Mouse (Mus musculus) lung, embryonic 14.5 days (tissue): Measurements from ENCODE around the gene Pnpla6. TPM values are rescaled to one million over a fixed set of nuclear protein-coding genes. Genes with fewer than 3 reads are reported as not detected.
"Not testable (repeated sequence)": the region's sequence is repeated elsewhere in the genome, so short reads cannot be mapped to it uniquely, and the experiment has no call there.

Experiments
- ATAC-seq: fragments of 200-750 bp; cut with Nextera tagmentation; 2 replicates; pipeline ENCODE4 v1.8.0; 2017; ENCODE audit warnings: mild to moderate bottlenecking, moderate TSS enrichment, moderate library complexity; ENCODE audit not compliant: insufficient read depth
- DNase-seq: peaks from one replicate; pipeline ENCODE4 v3.0.0-alpha.2; 2015
- H3K27ac ChIP-seq: fragments of 300-500 bp; sonication (generic); 2 replicates; pipeline ENCODE4 v1.5.1; 2014; ENCODE audit warnings: low read depth, mild to moderate bottlenecking, moderate library complexity
- H3K27me3 ChIP-seq: fragments of 300-500 bp; sonication (generic); 2 replicates; pipeline ENCODE4 v1.6.1; 2014; ENCODE audit warnings: low read length, control low read depth; ENCODE audit not compliant: insufficient read depth
- H3K36me3 ChIP-seq: fragments of 300-500 bp; sonication (generic); 2 replicates; pipeline ENCODE4 v1.6.1; 2014; ENCODE audit warnings: control low read depth; ENCODE audit not compliant: insufficient read depth
- H3K4me1 ChIP-seq: fragments of 300-500 bp; sonication (generic); 2 replicates; pipeline ENCODE4 v1.6.1; 2014; ENCODE audit warnings: antibody characterized with exemption, control low read depth; ENCODE audit not compliant: insufficient read depth
- H3K4me2 ChIP-seq: fragments of 300-500 bp; sonication (generic); 2 replicates; pipeline ENCODE4 v1.6.1; 2014; ENCODE audit warnings: mild to moderate bottlenecking
- H3K4me3 ChIP-seq: fragments of 300-500 bp; sonication (generic); 2 replicates; pipeline ENCODE4 v1.5.1; 2014; ENCODE audit warnings: low read depth, low read length
- H3K9ac ChIP-seq: fragments of 300-500 bp; sonication (generic); 2 replicates; pipeline ENCODE4 v1.6.1; 2014
- H3K9me3 ChIP-seq: fragments of 300-500 bp; sonication (generic); 2 replicates; pipeline ENCODE4 v1.6.1; 2016; ENCODE audit warnings: low read depth, low read length, control low read depth
- CTCF ChIP-seq: IDR thresholded peaks from 2 replicates; pipeline ENCODE4 v1.5.1; 2016; ENCODE audit warnings: antibody characterized with exemption, low read depth
- WGBS: fragments of 180-500 bp; shearing (Covaris S2); extraction: QIAGEN DNeasy Blood & Tissue Kit; methylation state at CpG from one replicate; pipeline ENCODE4 v1.1.7; 2014; 5-methylcytosine and 5-hydroxymethylcytosine counted together
- polyA plus RNA-seq: library from polyadenylated mRNA; unstranded; fragments of >200 nt; fragmentation: Nextera tagmentation; extraction: Ambion mirVana; gene quantifications from 2 replicates; pipeline ENCODE4 v1.2.1, GENCODE M21; 2014

The Pnpla6 gene
- polyA plus RNA-seq, 1 experiment from 2014 or later: 19.1 TPM

DNA sequence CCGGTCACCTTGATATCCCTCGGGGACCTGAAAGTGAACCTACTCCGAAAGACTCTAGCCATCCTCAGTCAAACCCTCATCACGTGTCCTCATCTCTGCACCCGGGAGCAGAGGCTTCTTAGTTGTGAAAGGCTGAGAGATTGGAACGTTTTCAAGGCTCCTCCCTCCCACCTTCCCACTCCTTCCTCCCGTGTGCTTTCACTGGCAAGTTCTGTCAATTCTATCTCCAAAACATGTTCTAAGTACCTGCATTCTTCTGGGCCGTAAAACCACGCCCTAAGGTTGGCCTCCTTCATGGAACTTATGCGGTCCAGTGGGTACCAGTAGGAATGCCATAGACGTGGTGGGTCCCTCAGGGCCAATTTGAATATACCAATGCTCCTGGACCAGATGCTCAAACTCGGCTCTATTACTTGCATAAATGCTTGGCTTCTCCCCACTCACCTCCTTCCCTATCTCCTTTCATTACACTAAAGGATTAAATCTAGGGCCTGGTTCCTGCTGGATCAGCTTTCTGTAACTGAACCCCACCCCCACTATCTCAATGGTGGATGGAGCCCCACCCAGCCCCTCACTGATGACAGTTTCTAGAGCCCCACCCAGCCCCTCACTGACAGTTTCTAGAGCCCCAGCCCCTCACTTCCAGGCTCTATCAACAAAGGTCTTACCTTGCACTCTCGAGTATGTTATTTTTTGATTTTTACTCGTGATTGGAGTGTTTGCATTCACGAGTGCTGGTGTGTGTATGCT lies 61.2 kb downstream of the Pnpla6 start:
- no peak overlapping the region for H3K4me3 ChIP-seq
- no peak overlapping the region for H3K9ac ChIP-seq
- no peaks in the 10 kb centered on the region for H3K27me3 ChIP-seq
- ATAC-seq (no peak), DNase-seq (no peak)
- 62% methylated on average over 15 of the region's 15 CpGs for WGBS
- no peak for TF ChIP-seq CTCF
- no peak overlapping the region for H3K27ac ChIP-seq
- no peaks in the 10 kb centered on the region for H3K9me3 ChIP-seq
- no peaks in the 10 kb centered on the region for H3K4me1 ChIP-seq
- H3K4me2 ChIP-seq: no peak overlapping the region
- no peaks in the 10 kb centered on the region for H3K36me3 ChIP-seq

DNA sequence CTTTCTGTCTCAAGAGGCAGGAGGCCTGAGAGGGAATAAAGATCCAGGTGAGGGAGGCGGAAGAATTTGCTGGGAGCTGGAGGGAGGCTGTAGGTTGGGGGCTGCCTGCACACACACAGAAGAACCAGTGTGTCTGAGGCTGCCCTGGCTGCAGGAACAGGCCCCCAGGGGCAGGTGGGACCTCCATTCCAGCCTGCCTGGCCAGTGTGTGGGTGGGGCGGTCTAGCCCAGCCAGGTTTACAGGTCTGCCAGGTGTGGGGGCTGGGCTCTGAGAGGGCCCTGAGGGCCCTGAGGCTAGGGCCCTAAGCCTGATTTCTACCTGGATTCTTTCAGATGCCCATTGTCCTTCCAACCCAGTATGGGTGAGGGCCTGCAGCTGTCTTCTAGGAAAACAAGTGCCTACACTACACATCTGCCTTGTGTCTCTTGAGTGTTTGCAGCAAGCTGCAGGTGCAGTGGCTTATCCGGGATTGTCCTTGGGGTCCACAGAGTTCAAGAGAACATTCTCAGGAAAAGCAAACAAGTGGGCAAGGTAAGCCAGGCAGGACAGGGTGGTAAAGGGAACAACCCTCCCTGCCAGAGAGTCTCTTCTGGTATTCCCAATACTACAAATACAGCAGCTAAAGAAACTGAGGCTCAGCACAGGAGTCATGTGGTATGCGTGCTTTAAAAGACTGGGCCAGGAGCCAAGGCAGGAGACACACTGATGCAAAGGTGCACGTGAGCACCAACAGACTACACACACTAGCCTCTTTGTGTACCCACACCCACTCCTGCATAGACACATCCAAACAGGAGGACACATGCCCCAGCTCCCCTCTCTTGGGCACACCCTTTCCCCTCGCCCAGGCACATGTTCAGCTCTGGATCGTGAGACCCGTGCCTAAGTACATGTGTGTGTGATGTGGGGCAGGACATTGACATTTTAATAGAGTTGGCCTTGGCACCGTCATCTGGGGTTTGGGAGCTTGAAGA lies 64.5 kb downstream of the Pnpla6 start:
- DNase-seq (peak; percentile 22), ATAC-seq (peak; percentile 78)
- 66% methylated on average over 9 of the region's 9 CpGs for WGBS

DNA sequence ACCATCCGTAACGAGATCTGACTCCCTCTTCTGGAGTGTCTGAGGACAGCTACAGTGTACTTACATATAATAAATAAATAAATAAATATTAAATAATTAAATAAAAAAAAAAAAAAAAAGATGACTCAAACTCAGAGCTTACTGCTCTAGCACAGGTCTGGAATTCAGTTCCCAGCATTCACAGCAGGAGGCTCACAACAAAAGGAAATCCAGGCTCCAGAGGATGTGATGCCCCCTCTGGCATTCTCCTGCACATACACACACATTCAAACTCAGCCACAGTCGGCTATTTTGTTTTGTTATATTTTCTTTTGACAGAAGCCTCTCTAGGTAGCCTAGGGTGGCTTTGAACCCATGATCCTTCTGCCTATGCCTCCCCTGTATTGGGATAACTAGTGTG lies 66.8 kb downstream of the Pnpla6 start:
- not testable (repeated sequence) for H3K27ac ChIP-seq, ATAC-seq, H3K4me2 ChIP-seq, H3K4me1 ChIP-seq, H3K9ac ChIP-seq, H3K9me3 ChIP-seq, H3K4me3 ChIP-seq, DNase-seq, H3K36me3 ChIP-seq, H3K27me3 ChIP-seq
- 73% methylated on average over 1 of the region's 3 CpGs for WGBS

More for the DNA sequence above, 64.5 kb downstream of the Pnpla6 start:
- H3K9ac ChIP-seq: no peak overlapping the region
- H3K36me3 ChIP-seq: no peaks in the 10 kb centered on the region
- no peaks in the 10 kb centered on the region for H3K27me3 ChIP-seq
- no peak overlapping the region for H3K4me2 ChIP-seq
- no peaks in the 10 kb centered on the region for H3K4me1 ChIP-seq
- peak overlapping the region; percentile 58 for H3K27ac ChIP-seq
- H3K9me3 ChIP-seq: no peaks in the 10 kb centered on the region
- no peak for TF ChIP-seq CTCF
- H3K4me3 ChIP-seq: no peak overlapping the region

DNA sequence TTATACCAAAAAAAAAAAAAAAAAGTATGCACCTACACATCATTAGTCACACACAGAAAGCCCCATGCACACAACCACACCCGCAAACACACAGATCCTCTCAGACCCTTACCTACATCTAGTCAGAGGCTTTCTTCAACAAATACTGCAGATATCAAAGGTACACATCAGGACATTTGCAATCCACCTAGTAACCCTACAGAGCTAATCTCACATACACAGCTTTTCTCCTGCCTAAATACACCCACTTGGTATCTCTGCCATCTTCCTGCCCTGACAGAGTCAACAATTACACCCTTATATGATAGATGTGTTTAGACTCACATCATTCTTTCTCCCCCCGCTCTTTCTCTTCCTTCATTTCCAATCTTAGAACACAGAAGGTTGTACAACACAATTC lies 71.3 kb downstream of the Pnpla6 start:
- no peak overlapping the region for H3K9ac ChIP-seq
- peaks cover 14% of the 10 kb centered on the region for H3K27me3 ChIP-seq
- no peaks in the 10 kb centered on the region for H3K9me3 ChIP-seq
- H3K4me3 ChIP-seq: no peak overlapping the region
- WGBS: 80% methylated on average over 2 of the region's 2 CpGs
- no peaks in the 10 kb centered on the region for H3K4me1 ChIP-seq
- no peak overlapping the region for H3K27ac ChIP-seq
- no peak overlapping the region for H3K4me2 ChIP-seq
- DNase-seq (no peak), ATAC-seq (no peak)
- H3K36me3 ChIP-seq: no peaks in the 10 kb centered on the region
- TF ChIP-seq CTCF: no peak

DNA sequence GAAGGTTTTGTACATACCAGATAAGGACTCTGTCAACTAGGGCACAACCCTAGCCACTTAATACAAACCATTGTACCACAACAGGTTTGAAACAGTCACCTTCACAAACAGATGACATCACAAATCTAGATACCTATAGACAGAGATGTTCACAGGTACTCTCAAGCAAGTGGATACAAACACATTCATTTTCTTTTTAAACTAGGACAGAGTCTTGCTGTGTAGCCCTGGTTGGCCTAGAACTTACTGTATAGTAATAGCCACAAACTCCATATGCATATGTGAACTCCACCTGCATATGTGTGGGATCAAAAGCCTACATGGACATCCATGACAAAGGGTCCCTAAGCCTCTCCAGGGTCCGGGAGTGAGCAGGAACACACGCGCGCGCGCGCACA lies 71.8 kb downstream of the Pnpla6 start, which contains the start of gene Camsap3:
Gene Camsap3 (plus strand): TSS at position 301 of the 398 bp plus-strand sequence.
- WGBS: 6% methylated on average over 7 of the region's 7 CpGs
- Histone ChIP-seq H3K36me3 (no peaks in the 10 kb centered on the region), H3K4me2 (peak within 1 kb of the TSS; percentile 90), H3K27me3 (peaks cover 14% of the 10 kb centered on the region), H3K9ac (peak within 1 kb of the TSS; percentile 59), H3K4me3 (peak within 1 kb of the TSS; percentile 58), H3K4me1 (no peaks in the 10 kb centered on the region), H3K27ac (peak within 1 kb of the TSS; percentile 76), H3K9me3 (no peaks in the 10 kb centered on the region)
- DNase-seq: no peak
- no peak for TF ChIP-seq CTCF
- ATAC-seq: no peak

DNA sequence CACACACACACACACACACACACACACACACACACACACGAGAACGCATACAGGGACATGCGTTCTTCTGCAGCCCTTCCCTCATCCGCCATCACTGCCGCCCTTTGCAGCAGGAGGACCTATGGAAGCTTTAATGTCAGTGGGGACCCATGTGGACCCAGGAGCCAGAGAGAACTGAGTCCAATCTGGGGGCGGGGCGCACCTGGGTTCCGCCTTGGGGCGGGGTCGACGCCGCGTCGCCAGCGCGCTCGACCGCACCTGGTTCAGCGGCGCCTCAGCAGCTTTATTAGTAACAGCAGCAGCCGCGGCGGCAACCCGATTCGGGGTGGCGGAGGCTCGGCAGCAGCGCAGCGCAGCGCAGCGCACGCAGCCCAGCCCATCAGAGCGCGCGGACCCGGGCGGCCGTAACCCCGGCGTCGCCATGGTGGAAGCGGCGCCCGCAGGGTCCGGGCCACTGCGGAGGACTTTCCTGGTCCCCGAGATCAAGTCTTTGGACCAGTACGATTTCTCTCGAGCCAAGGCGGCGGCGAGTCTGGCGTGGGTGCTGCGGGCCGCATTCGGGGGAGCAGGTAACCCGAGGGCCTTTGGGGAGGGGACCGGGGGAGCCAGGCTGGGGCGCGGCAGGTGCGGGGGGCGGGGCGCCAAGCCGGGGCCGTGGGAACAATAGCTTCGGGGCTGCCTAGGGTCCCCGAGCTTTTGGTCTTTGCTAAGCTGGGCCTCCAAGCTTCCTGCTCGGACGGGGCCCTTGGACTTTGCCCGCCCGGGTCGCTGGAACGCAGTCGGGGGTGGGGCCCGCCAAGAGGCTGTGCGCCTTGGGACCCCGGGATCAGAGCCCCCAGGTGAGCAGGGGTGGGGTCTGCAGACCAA lies 72.4 kb downstream of the Pnpla6 start:
- WGBS: under 1% methylated on average over 76 of the region's 77 CpGs
- Histone ChIP-seq H3K27me3 (peaks cover 14% of the 10 kb centered on the region), H3K4me3 (peak overlapping the region; percentile 58), H3K36me3 (no peaks in the 10 kb centered on the region), H3K9me3 (no peaks in the 10 kb centered on the region), H3K9ac (peak overlapping the region; percentile 59), H3K4me2 (peak overlapping the region; percentile 90), H3K27ac (peak overlapping the region; percentile 76), H3K4me1 (no peaks in the 10 kb centered on the region)
- peak; percentile 85 for ATAC-seq
- DNase-seq: peak; percentile 79
- TF ChIP-seq CTCF: no peak
